Mouse (Mus musculus): ENCODE measurements around the gene Foxs1.

- no peak for TF ChIP-seq CTCF (IDR thresholded peaks at IDR 0.05; ENCODE audit: low read depth, low read length)
- no peak for TF ChIP-seq POLR2A (IDR thresholded peaks at IDR 0.05; ENCODE audit: extremely low read depth, insufficient read depth, low read length)
Observed at GRCm38 (mm10) chr2:152909848-152910247, 23.2 kb downstream of the Foxs1 start.

Measured in liver, adult 2 months (tissue).